Mouse (Mus musculus) liver, adult 2 months (tissue): ENCODE results near the gene Tent4b.

ENCODE experiments used
- CTCF ChIP-seq: fragments of 200-500 bp; IDR thresholded peaks from 2 replicates; pipeline ENCODE4 v1.5.1; 2011; ENCODE audit warnings: low read depth, low read length, control low read depth
- POLR2A ChIP-seq: fragments of 200-500 bp; IDR thresholded peaks from 2 replicates; pipeline ENCODE4 v1.6.1; 2011; ENCODE audit warnings: low read length, control low read depth; ENCODE audit not compliant: insufficient read depth; ENCODE audit errors: extremely low read depth

GRCm38 (mm10) chr8:88206016-88206415, 7.0 kb downstream of the Tent4b start:
- TF ChIP-seq POLR2A, result no peak
- TF ChIP-seq CTCF, result no peak
